In the genomic region with DNA sequence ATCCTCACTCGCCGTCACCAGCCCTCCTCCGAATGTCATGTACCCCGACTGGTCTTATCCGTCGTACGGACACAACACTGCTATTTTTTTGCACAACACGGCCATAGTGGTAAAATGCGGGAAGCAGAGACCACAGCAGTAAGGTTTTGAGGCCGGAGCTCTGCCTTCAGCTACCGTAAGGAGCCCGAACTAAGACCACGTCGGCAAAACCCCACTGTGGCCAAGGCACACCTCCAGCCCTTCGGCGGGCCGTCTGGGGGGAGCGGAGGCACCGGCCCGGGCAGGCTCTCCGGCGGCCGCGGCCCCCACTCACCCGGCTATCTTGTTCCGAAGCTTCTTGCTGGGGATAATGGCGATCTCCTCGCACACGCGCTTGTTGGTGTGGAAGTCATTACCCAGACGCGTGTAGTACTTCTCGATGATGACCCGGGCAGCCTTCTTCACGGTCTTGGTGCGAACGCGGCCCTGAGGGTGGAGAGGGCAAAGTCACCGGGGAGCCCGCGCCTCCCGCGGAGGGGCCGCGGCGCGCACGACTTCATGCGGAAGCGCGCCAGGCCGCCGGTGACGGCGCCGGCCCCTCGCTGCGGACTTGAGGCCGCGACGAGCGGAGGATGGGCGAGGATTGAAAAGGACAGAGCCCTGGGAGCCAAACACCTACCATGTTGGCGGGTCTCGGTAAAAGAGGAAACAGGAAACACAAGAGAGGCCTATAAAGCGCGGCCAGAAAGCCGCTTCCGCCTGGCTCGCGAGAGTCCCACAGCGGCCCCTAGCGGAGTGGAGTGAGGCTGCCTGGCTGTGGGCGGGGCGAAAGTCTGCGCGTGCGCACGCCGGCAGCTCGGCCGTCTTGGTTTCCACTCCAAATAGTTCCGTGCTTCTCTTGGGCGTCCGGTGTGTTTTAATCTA, we compare ENCODE assay signal across 7 mouse cellular contexts. TPM values are rescaled to one million over a fixed set of nuclear protein-coding genes. Genes with fewer than 3 reads are reported as not detected.
DNase-seq lines count a peak whose midpoint lies in the region; ATAC-seq and TF ChIP-seq lines count a peak whose summit lies in the region.

A gene (minus strand): TSS at position 711 of the 903 bp plus-strand sequence.

- peak within 1 kb of the TSS; percentile 75 for H3K4me2 ChIP-seq in intestine, postnatal 0 days (replicated peaks; ENCODE audit: low read depth)
- H3K4me2 ChIP-seq in midbrain, embryonic 12.5 days (replicated peaks), result peak within 1 kb of the TSS; percentile 90

- H3K27me3 ChIP-seq in intestine, postnatal 0 days (replicated peaks; ENCODE audit: control insufficient read depth, insufficient read depth, low read length), result no peaks in the 10 kb centered on the region
- peaks cover 6% of the 10 kb centered on the region; the same call in 1 of the 2 replicates for H3K27me3 ChIP-seq in midbrain, embryonic 12.5 days
- H3K27me3 ChIP-seq in small intestine, adult 2 months (ENCODE audit: control insufficient read depth, insufficient read depth, low read length), result no peaks in the 10 kb centered on the region

- peak within 1 kb of the TSS; percentile 75 for H3K4me3 ChIP-seq in intestine, postnatal 0 days (ENCODE audit: low read depth, low read length)
- H3K4me3 ChIP-seq in midbrain, embryonic 12.5 days, result peak within 1 kb of the TSS; percentile 96
- H3K4me3 ChIP-seq in small intestine, adult 2 months (ENCODE audit: low read depth, low read length), result peak within 1 kb of the TSS; percentile 99

- TF ChIP-seq POLR2A in small intestine, adult 2 months (IDR thresholded peaks at IDR 0.05; ENCODE audit: low read depth, low read length), result peak; percentile 71

- peak; percentile 93 for DNase-seq in adrenal gland, adult 8-10 months
- peak; percentile 99 for DNase-seq in embryo, embryonic 9.5 days (ENCODE audit: extremely low spot score)
- no peak for DNase-seq in gonadal fat pad, adult 2 months (ENCODE audit: low read depth)
- DNase-seq in left cerebral cortex, postnatal 4 days, result peak; percentile 96

- peak within 1 kb of the TSS; percentile 60 for H3K27ac ChIP-seq in intestine, postnatal 0 days (ENCODE audit: low read depth, low read length)
- H3K27ac ChIP-seq in midbrain, embryonic 12.5 days (replicated peaks), result peak within 1 kb of the TSS; percentile 93
- H3K27ac ChIP-seq in small intestine, adult 2 months (ENCODE audit: insufficient read depth, low read depth, low read length), result peak within 1 kb of the TSS; percentile 29

- intact Hi-C loops in left cerebral cortex, postnatal 4 days (cut with DNase I), result no loop called here

- ATAC-seq in intestine, postnatal 0 days, result peak; percentile 87
- ATAC-seq in midbrain, embryonic 12.5 days (ENCODE audit: low FRiP score, low read depth), result peak; percentile 91

- H3K4me1 ChIP-seq in intestine, postnatal 0 days (replicated peaks; ENCODE audit: control insufficient read depth, insufficient read depth, low read length), result 0 out of 2 replicates have a peak, but pooled peaks cover 4% of the 10 kb centered on the region
- H3K4me1 ChIP-seq in midbrain, embryonic 12.5 days, result peaks cover 22% of the 10 kb centered on the region
- H3K4me1 ChIP-seq in small intestine, adult 2 months (ENCODE audit: control insufficient read depth, insufficient read depth, insufficient read length, low read length), result peaks cover 10% of the 10 kb centered on the region

- TF ChIP-seq CTCF in intestine, postnatal 0 days (IDR thresholded peaks at IDR 0.05; ENCODE audit: low read depth), result peak; percentile 97
- peak; percentile 92 for TF ChIP-seq CTCF in small intestine, adult 2 months (IDR thresholded peaks at IDR 0.05; ENCODE audit: extremely low read depth, insufficient read length, insufficient replicate concordance, low read depth, low read length)

- H3K9me3 ChIP-seq in intestine, postnatal 0 days (ENCODE audit: control insufficient read depth), result no peaks in the 10 kb centered on the region
- H3K9me3 ChIP-seq in midbrain, embryonic 12.5 days, result 0 out of 2 replicates have a peak, but pooled peaks cover under 1% of the 10 kb centered on the region

- H3K9ac ChIP-seq in intestine, postnatal 0 days (ENCODE audit: low read depth, low read length), result peak within 1 kb of the TSS; percentile 89
- H3K9ac ChIP-seq in midbrain, embryonic 12.5 days (replicated peaks), result peak within 1 kb of the TSS; percentile 98

- peaks cover 22% of the 10 kb centered on the region; the same call in 1 of the 2 replicates for H3K36me3 ChIP-seq in intestine, postnatal 0 days (ENCODE audit: control insufficient read depth, insufficient read depth)
- peaks cover 37% of the 10 kb centered on the region for H3K36me3 ChIP-seq in midbrain, embryonic 12.5 days
- H3K36me3 ChIP-seq in small intestine, adult 2 months (ENCODE audit: control insufficient read depth, insufficient read depth, low read length), result peaks cover 22% of the 10 kb centered on the region

- WGBS in intestine, postnatal 0 days, result under 1% methylated on average over 83 of the region's 85 CpGs
- WGBS in midbrain, embryonic 12.5 days, result under 1% methylated on average over 85 of the region's 85 CpGs
- WGBS in small intestine, adult 2 months, result under 1% methylated on average over 85 of the region's 85 CpGs

RNA-seq across cellular contexts. Expression of the gene that starts here (rescaled TPM):
- total RNA-seq in adrenal gland, adult 8-10 months (2022), result 1,000 to 10,000 TPM; 1,061 to 1,116 (median 1,082) TPM
- polyA plus RNA-seq in gonadal fat pad, adult 2 months (2012; rRNA removed), result 1,391 and 1,754 TPM in 2 replicates
- polyA plus RNA-seq in intestine, postnatal 0 days (2015; fragmentation: Nextera tagmentation; extraction: Ambion mirVana), result 703 and 732 TPM in 2 replicates
- total RNA-seq in left cerebral cortex, postnatal 4 days (2021), result 100 to 1,000 TPM; 830 to 890 TPM
- 901 and 917 TPM in 2 replicates for polyA plus RNA-seq in midbrain, embryonic 12.5 days (2016; fragmentation: Nextera tagmentation; extraction: Ambion mirVana)
- 571 and 823 TPM in 2 replicates for polyA plus RNA-seq in small intestine, adult 2 months (2012; rRNA removed)

Comparison
In these comparisons a context has a peak if more than half of its experiments do, and no peak if none do; other contexts are left out.
1. H3K27ac ChIP-seq: peak in every context shown above with its lines; median percentile 93 in midbrain, embryonic 12.5 days; 60 in intestine, postnatal 0 days; 29 in small intestine, adult 2 months.